Mouse (Mus musculus): ENCODE results near the gene Syn3. TPM values are rescaled to one million over a fixed set of nuclear protein-coding genes. Genes with fewer than 3 reads are reported as not detected.
"Not testable (repeated sequence)": the region's sequence is repeated elsewhere in the genome, so short reads cannot be mapped to it uniquely, and the experiment has no call there.

Syn3 gene
- total and polyA plus RNA-seq, 2 experiments from 2014 or later: 18.3 to 67.4 TPM

DNA sequence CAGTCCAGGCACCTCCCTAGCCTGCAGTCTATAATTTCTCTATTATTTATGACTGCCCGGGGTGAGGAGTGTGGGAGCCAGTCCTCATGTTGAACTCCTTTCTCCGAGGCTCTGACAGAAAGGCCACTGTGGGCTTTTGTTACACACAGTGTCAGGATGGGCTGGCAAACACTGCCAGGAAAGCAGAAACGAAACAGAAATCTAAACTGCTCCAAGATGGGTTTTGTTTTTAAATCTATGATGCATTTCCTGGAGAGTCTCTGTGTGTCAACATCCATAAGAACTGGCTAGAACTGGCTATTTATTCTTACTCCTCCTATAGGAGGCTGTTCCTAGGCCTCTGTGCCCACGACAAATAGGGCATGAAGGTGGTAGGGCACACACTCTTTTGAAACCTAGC lies 374.6 kb downstream of the Syn3 start:
- ATAC-seq (no peak), DNase-seq (ENCODE audit: low spot score) (no peak)
- H3K4me3 ChIP-seq (ENCODE audit: low read length): no peak overlapping the region
- TF ChIP-seq CTCF (IDR thresholded peaks at IDR 0.05; ENCODE audit: low read depth): no peak
- H3K4me1 ChIP-seq (ENCODE audit: insufficient read depth, low read length): no peaks in the 10 kb centered on the region
- H3K27ac ChIP-seq: no peak overlapping the region
- 51% methylated on average over 4 of the region's 4 CpGs for WGBS
- H3K27me3 ChIP-seq (ENCODE audit: insufficient read depth, low read length): no peaks in the 10 kb centered on the region
- no peaks in the 10 kb centered on the region for H3K36me3 ChIP-seq (ENCODE audit: insufficient read depth, low read length)
- H3K4me2 ChIP-seq (ENCODE audit: low read depth, low read length): no peak overlapping the region
- no peak overlapping the region for H3K9ac ChIP-seq (replicated peaks; ENCODE audit: low read length)
- no peaks in the 10 kb centered on the region for H3K9me3 ChIP-seq (ENCODE audit: low read length)

DNA sequence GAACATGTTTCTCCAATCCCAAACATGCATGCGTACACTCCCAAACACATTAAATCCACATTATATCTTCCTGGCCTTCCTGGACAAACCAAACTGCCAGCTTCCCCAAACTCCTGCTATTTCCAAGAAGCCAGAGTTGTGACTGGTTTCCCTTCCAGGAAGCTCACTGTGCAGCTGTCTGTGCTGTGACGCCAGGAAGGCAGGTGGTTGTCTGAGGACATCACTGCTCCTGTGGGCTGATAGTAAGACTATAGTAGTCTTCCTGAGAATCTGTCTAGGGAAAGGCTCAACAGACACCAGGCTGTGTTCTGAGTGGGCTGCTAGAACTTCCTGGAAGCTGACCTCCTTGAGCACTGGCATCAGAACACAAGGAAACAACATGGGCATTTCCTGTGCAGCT lies 375.5 kb downstream of the Syn3 start:
- no peak overlapping the region for H3K4me3 ChIP-seq (ENCODE audit: low read length)
- H3K27ac ChIP-seq: no peak overlapping the region
- no peaks in the 10 kb centered on the region for H3K9me3 ChIP-seq (ENCODE audit: low read length)
- H3K36me3 ChIP-seq (ENCODE audit: insufficient read depth, low read length): no peaks in the 10 kb centered on the region
- no peak overlapping the region for H3K4me2 ChIP-seq (ENCODE audit: low read depth, low read length)
- H3K9ac ChIP-seq (replicated peaks; ENCODE audit: low read length): no peak overlapping the region
- no peak for TF ChIP-seq CTCF (IDR thresholded peaks at IDR 0.05; ENCODE audit: low read depth)
- ATAC-seq (no peak), DNase-seq (ENCODE audit: low spot score) (no peak)
- no peaks in the 10 kb centered on the region for H3K27me3 ChIP-seq (ENCODE audit: insufficient read depth, low read length)
- 81% methylated on average over 2 of the region's 2 CpGs for WGBS
- H3K4me1 ChIP-seq (ENCODE audit: insufficient read depth, low read length): no peaks in the 10 kb centered on the region

- H3K27me3 ChIP-seq (ENCODE audit: insufficient read depth, low read length); H3K36me3 ChIP-seq (ENCODE audit: insufficient read depth, low read length); H3K4me1 ChIP-seq (ENCODE audit: insufficient read depth, low read length); H3K9me3 ChIP-seq (ENCODE audit: low read length); H3K27ac ChIP-seq; H3K4me3 ChIP-seq (ENCODE audit: low read length); H3K9ac ChIP-seq (replicated peaks; ENCODE audit: low read length); DNase-seq (ENCODE audit: low spot score); H3K4me2 ChIP-seq (ENCODE audit: low read depth, low read length); ATAC-seq: not testable (repeated sequence)
- 93% methylated on average over 10 of the region's 10 CpGs for WGBS
Observed at GRCm38 (mm10) chr10:86122456-86122855, 376.2 kb downstream of the Syn3 start.

DNA sequence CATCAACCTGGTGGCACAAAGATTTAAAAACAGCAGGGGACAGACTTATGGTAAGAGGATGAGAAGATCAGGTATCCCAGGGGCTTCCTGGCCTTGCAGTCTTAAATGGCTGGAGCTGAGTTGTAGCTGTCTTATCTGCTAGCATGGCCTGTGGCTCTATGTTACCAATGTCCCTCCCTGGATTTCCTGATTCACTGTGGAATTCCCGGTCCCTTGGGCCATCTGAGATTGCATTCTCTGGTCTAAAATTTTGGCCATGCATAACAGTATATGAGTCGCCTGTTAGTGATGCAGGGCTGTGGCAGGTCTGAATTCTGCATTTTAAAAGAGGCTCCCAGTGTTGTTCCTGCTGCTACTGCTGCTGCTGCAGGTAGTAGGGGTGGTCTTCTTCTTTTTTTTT lies 382.4 kb downstream of the Syn3 start:
- no peaks in the 10 kb centered on the region for H3K27me3 ChIP-seq (ENCODE audit: insufficient read depth, low read length)
- H3K9me3 ChIP-seq (ENCODE audit: low read length): no peaks in the 10 kb centered on the region
- WGBS: 84% methylated on average over 2 of the region's 2 CpGs

DNA sequence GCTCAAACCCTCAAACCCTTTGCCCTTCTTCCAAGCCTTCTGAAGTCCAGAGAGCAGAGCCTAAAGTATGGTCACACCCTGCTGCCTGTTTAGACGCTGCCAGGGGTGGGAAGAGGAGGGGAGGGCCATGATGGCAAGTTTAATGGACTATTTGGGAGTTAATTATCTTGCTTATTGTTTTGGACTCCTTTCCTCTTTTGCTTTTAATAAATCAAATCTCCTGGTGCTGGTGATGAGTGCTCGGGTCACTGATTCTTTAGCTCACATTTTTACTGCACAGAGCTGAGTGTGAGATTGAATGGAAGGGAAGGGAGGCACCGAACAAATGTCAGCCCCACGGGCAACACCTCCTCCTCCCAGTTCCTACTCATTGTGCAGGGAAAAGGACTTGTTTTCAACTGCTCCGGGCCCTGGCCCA lies 384.3 kb downstream of the Syn3 start:
- no peak overlapping the region for H3K27ac ChIP-seq
- WGBS: 26% methylated on average over 5 of the region's 5 CpGs
- H3K4me2 ChIP-seq (ENCODE audit: low read depth, low read length): no peak overlapping the region
- no peak for TF ChIP-seq CTCF (IDR thresholded peaks at IDR 0.05; ENCODE audit: low read depth)
- no peaks in the 10 kb centered on the region for H3K4me1 ChIP-seq (ENCODE audit: insufficient read depth, low read length)
- H3K9ac ChIP-seq (replicated peaks; ENCODE audit: low read length): no peak overlapping the region
- no peaks in the 10 kb centered on the region for H3K27me3 ChIP-seq (ENCODE audit: insufficient read depth, low read length)
- H3K4me3 ChIP-seq (ENCODE audit: low read length): no peak overlapping the region
- no peaks in the 10 kb centered on the region for H3K9me3 ChIP-seq (ENCODE audit: low read length)
- H3K36me3 ChIP-seq (ENCODE audit: insufficient read depth, low read length): no peaks in the 10 kb centered on the region
- no peak for DNase-seq (ENCODE audit: low spot score)
- ATAC-seq: no peak

More for the DNA sequence above, 382.4 kb downstream of the Syn3 start:
- H3K9ac ChIP-seq (replicated peaks; ENCODE audit: low read length): no peak overlapping the region
- no peaks in the 10 kb centered on the region for H3K4me1 ChIP-seq (ENCODE audit: insufficient read depth, low read length)
- H3K4me3 ChIP-seq (ENCODE audit: low read length): no peak overlapping the region
- no peak for ATAC-seq
- no peak for DNase-seq (ENCODE audit: low spot score)
- H3K36me3 ChIP-seq (ENCODE audit: insufficient read depth, low read length): no peaks in the 10 kb centered on the region
- no peak overlapping the region for H3K4me2 ChIP-seq (ENCODE audit: low read depth, low read length)
- H3K27ac ChIP-seq: no peak overlapping the region
- no peak for TF ChIP-seq CTCF (IDR thresholded peaks at IDR 0.05; ENCODE audit: low read depth)

GRCm38 (mm10) chr10:86108797-86109196 lies 389.9 kb downstream of the Syn3 start:
- H3K9me3 ChIP-seq (ENCODE audit: low read length): no peaks in the 10 kb centered on the region
- H3K36me3 ChIP-seq (ENCODE audit: insufficient read depth, low read length): no peaks in the 10 kb centered on the region
- H3K4me3 ChIP-seq (ENCODE audit: low read length): no peak overlapping the region
- no peak for TF ChIP-seq CTCF (IDR thresholded peaks at IDR 0.05; ENCODE audit: low read depth)
- DNase-seq (ENCODE audit: low spot score) (no peak), ATAC-seq (no peak)
- no peak overlapping the region for H3K27ac ChIP-seq
- H3K4me1 ChIP-seq (ENCODE audit: insufficient read depth, low read length): no peaks in the 10 kb centered on the region
- H3K27me3 ChIP-seq (ENCODE audit: insufficient read depth, low read length): no peaks in the 10 kb centered on the region
- WGBS: 93% methylated on average over 4 of the region's 4 CpGs
- H3K4me2 ChIP-seq (ENCODE audit: low read depth, low read length): no peak overlapping the region
- H3K9ac ChIP-seq (replicated peaks; ENCODE audit: low read length): no peak overlapping the region

- WGBS: 81% methylated on average over 4 of the region's 4 CpGs
- Histone ChIP-seq H3K9ac (replicated peaks; ENCODE audit: low read length) (no peak overlapping the region), H3K4me2 (ENCODE audit: low read depth, low read length) (no peak overlapping the region), H3K27me3 (ENCODE audit: insufficient read depth, low read length) (no peaks in the 10 kb centered on the region), H3K4me1 (ENCODE audit: insufficient read depth, low read length) (no peaks in the 10 kb centered on the region), H3K27ac (no peak overlapping the region), H3K9me3 (ENCODE audit: low read length) (no peaks in the 10 kb centered on the region), H3K36me3 (ENCODE audit: insufficient read depth, low read length) (no peaks in the 10 kb centered on the region), H3K4me3 (ENCODE audit: low read length) (no peak overlapping the region)
- no peak for DNase-seq (ENCODE audit: low spot score)
- no peak for TF ChIP-seq CTCF (IDR thresholded peaks at IDR 0.05; ENCODE audit: low read depth)
- ATAC-seq: no peak
Observed at GRCm38 (mm10) chr10:86107681-86108080, 391.0 kb downstream of the Syn3 start.

All from hindbrain, postnatal 0 days (tissue).